Mouse (Mus musculus) telencephalon, adult 2 months (tissue): ENCODE measurements at regions not wholly inside any gene's neighbourhood (a gene's known extent, or its start where the extent isn't known, plus 50 kb on each side); places are given as distances from the start of the nearest gene placed in this dataset.
A peak's percentile ranks its signal among the peaks of the same experiment; 100 is the strongest.

Experiments
- DNase-seq: peaks from one replicate; pipeline ENCODE4 v3.0.0-alpha.2; 2011; ENCODE audit warnings: low read depth, low spot score

GRCm38 (mm10) chrX:98375437-98375836, 226.9 kb downstream of the Ar start:
- no peak for DNase-seq

- no peak for DNase-seq
These were observed 231.8 kb downstream of the Ar start for GRCm38 (mm10) chrX:98380247-98380905.

- no peak for DNase-seq
These were observed 235.4 kb downstream of the Ar start for GRCm38 (mm10) chrX:98384017-98384416.

GRCm38 (mm10) chrX:98392376-98392775, 243.8 kb downstream of the Ar start:
- peak; percentile 51 for DNase-seq

GRCm38 (mm10) chrX:98409090-98409489, 260.5 kb downstream of the Ar start:
- DNase-seq, result no peak

- DNase-seq, result no peak
These were observed 270.9 kb downstream of the Ar start for GRCm38 (mm10) chrX:98419437-98419836.

GRCm38 (mm10) chrX:98452026-98452425, 303.5 kb downstream of the Ar start:
- DNase-seq, result no peak

- no peak for DNase-seq
These were observed 328.1 kb downstream of the Ar start for GRCm38 (mm10) chrX:98476473-98477254.
